Mouse (Mus musculus): ENCODE measurements around the gene Azgp1.
"Not testable (repeated sequence)": the region's sequence is repeated elsewhere in the genome, so short reads cannot be mapped to it uniquely, and the experiment has no call there.

The Azgp1 gene

GRCm38 (mm10) chr5:137981300-137981699 lies at the start of gene Azgp1:
Gene Azgp1 (plus strand): TSS chr5:137981520.
- DNase-seq: no peak

DNA sequence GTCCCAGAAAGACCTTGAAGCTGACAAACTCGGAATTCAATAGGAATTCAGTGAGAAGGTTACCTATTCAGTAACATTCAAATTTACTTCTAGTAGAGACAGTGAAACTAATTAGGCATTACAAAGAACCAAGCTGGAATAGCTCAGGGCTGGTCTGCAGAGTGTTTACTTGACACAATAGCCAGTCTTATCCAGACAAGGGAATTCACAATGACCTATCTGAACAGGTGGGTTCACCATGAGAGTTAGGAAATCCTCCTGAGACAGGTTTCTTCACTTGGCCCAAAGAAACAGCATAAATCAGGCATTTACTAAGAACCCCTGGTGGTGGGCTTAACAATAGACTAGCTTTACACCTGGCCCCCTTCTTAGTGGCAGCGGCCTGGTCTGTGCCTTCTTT lies 47.4 kb upstream of the Azgp1 start:
- not testable (repeated sequence) for DNase-seq

DNA sequence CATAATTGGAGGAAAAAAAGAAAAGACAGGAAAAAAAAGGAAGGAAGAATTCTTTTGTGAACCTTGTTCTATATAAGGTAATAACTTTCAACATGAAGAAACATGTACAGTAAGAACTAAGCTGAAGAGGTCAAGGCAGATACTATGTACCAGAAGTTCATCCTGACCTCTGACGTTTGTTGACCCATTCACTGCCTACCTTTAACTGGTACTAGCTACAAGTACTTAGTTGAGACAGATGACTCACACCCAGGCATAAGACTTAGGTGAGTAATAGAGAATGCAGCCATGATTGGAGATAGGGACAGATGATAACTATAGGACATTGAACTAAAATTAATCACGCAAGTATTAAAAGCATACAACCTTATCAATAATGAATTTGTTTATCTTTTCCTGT lies 44.8 kb upstream of the Azgp1 start:
- DNase-seq: no peak

GRCm38 (mm10) chr5:137937238-137937637 lies 44.1 kb upstream of the Azgp1 start:
- no peak for DNase-seq

- no peak for DNase-seq
These were observed 40.4 kb upstream of the Azgp1 start for GRCm38 (mm10) chr5:137940948-137941347.

DNA sequence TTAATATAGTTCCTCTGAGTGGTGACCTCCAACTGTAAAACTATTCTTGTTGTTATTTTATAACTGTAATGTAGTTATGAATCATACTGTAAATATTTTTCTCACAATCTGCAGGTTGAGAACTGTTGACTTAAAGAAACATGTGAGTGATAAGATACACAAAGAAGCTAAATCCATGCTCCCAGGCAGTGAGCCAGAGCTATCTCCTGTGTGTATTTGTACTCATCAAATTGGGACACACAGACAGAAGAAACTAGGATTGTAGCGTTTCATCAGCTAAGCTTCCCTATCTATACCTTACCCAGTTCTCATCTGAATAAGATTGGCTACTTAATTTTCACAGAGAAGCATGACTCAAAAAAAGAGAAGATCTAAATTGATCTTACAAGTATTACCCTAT lies 38.2 kb upstream of the Azgp1 start:
- DNase-seq: no peak

- DNase-seq: no peak
These were observed 34.0 kb upstream of the Azgp1 start for GRCm38 (mm10) chr5:137947303-137947702.

DNA sequence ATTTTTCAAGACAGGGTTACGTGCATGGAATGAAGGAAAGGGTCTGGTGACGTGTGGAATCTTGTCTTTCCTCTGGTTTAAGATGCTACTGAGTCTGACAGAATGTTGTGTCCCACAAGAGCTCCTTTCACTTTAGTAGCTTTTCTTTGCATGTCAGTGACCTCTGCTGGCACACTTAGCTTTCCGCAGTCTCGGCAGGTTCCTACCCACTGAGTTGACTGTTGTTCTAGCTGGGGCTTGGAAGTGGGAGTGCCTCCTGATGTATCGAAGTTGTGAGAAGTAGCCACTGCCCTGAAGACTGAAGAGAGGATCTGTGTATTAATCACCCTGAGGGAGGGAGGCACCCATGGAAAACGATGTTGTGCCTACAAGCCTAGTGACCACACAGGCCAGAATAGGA lies 30.1 kb upstream of the Azgp1 start:
- no peak for DNase-seq

GRCm38 (mm10) chr5:137956404-137956803 lies 24.9 kb upstream of the Azgp1 start:
- DNase-seq: no peak

GRCm38 (mm10) chr5:137962945-137963344 lies 18.4 kb upstream of the Azgp1 start, which contains the start of gene Gjc3:
Gene Gjc3 (minus strand): TSS chr5:137963098.
- no peak for DNase-seq

GRCm38 (mm10) chr5:137966492-137966891 lies 14.8 kb upstream of the Azgp1 start:
- DNase-seq: no peak

- DNase-seq: no peak
These were observed 8.2 kb upstream of the Azgp1 start for GRCm38 (mm10) chr5:137973161-137973560.

DNA sequence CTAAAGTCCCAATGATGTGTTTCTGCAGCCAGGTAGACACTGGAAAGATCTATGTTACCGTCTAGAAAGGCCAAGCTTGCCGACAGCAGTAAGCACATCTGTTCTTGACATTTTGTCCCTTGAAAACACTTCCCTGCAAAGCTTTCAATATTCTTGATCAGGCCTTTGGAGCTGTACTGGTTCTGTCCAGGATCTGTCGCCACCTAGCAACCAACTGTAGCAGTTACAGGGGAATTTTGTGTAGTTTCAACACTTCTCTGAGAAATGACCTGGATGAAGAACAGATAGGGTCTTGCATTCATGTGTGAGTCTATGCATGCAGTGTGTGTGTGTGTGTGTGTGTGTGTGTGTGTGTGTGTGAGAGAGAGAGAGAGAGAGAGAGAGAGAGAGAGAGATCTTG lies 7.6 kb upstream of the Azgp1 start:
- DNase-seq: no peak

DNA sequence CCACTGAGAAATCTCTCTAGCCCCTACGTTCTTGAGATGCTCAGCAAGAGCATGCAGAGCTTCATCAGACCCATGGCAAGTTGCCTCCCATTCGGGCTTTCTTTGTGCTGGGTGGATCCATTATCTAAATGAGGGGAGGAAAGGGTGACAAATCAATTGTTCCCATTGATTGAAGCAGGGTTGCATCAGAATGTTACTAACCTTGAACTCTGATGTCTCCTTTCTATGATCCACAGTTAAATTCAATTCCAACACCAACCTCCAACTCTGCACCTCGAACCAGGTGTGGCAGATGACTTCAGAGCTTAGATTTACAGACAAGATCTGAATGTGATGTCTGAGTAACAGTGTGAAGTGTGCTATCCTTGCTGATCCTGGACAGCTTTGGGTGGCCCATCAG lies 6.6 kb upstream of the Azgp1 start:
- no peak for DNase-seq

DNA sequence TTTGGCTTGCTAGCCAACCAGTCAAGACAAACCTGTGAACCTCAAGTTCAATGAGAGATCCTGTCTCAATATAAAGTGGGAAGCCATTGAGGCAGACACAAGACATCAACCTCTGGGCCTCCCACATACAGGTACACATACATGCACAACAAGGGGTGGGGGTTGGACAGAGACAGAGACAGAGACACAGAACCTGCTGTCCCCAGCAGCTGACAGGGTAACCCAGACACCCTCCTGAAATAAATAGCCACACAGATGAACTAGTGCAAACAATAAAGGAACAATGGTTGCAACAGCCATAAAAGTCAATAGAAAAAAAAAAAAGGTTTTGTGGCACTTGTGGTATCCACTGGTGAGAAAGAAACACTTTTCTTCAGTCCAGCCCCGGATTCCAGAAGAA lies 5.9 kb upstream of the Azgp1 start:
- no peak for DNase-seq

GRCm38 (mm10) chr5:137977291-137977690 lies 4.0 kb upstream of the Azgp1 start:
- no peak for DNase-seq

- no peak for DNase-seq
These were observed 2.2 kb upstream of the Azgp1 start for GRCm38 (mm10) chr5:137979081-137979480.

GRCm38 (mm10) chr5:137986351-137986750 lies 5.0 kb downstream of the Azgp1 start:
- no peak for DNase-seq

DNA sequence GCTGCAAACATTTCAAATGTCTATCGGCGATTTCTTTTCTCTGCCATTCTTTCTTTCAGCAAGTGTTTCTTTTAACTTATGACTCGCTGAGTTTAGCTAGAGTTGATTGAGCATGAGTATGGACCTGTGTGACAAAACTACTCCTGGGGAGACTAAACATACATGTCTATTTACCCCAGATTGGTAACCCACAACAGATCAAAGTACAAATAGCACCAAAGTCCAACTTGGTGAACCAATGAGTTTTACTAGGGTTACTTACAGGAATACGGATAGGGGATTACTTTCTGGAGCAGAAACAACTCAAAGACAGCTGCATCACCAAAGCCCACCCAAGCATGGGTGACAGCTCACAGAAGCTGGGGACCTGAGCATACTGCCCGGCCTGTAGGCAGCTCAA lies 28.1 kb downstream of the Azgp1 start:
- no peak for DNase-seq

- no peak for DNase-seq
These were observed 31.1 kb downstream of the Azgp1 start for GRCm38 (mm10) chr5:138012382-138012781.

DNA sequence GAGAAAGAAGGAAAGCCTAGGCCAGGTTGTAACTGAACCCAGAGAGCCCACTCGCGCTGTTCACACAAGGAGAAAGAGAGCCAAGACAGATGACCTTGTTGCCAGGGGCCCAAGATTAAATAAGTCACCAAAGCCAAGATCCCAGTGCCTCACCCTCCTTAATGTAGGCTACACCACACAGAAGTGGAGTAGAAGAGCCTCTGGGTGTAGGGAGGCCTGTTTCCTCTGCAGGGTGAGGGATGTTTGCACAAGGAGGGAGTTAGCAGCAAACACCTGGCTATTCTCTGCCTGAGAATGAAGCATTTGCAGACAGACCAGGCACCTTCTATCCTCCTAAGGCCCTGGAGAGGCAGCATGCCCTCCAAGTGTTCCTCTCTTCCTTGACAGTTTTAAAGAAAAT lies 35.2 kb downstream of the Azgp1 start:
- no peak for DNase-seq

GRCm38 (mm10) chr5:138016997-138017396 lies 35.7 kb downstream of the Azgp1 start:
- no peak for DNase-seq

- DNase-seq: not testable (repeated sequence)
These were observed 38.3 kb downstream of the Azgp1 start for GRCm38 (mm10) chr5:138019577-138019976.

DNA sequence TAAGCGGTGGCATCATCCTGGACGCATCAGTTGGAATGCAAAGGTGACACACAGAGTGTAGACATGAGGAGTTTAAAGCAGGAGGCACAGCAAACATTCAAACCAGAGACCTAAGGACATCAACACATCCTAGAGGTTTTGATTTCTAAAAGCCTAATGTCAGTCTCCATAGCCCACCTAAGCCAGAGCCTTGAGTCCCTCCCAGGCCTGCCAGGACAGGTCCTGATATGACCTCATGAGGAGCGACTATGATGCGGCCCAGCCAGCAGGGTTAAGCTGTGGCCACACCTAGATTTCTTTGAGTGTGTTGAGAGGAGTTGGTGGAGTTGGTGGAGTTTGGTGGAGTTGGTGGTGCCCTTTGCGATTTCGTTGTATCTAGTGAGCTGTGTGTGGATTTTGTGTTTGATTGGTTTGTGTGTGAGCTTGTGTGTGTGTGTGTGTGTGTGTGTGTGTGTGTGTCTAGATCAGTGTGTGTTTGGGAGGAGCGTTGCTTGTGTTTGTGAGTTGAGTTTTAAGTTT lies 39.7 kb downstream of the Azgp1 start, which contains the start of the genes Smok3a and Smok3b:
Smok3a (plus strand) TSS at position 301 of the 519 bp plus-strand sequence.
Smok3b (plus strand) TSS at position 469 of the 519 bp plus-strand sequence.
- DNase-seq: not testable (repeated sequence)

Data from right cerebral cortex, postnatal 25 days (tissue).